Mouse (Mus musculus): ENCODE results near the gene Pnkd. TPM values are rescaled to one million over a fixed set of nuclear protein-coding genes. Genes with fewer than 3 reads are reported as not detected.
"Not testable (repeated sequence)": the region's sequence is repeated elsewhere in the genome, so short reads cannot be mapped to it uniquely, and the experiment has no call there.

Gene Pnkd
- total and polyA plus RNA-seq, 3 experiments = 45.5 to 318 (median 154) TPM

GRCm38 (mm10) chr1:74318711-74319110, 34.0 kb downstream of the Pnkd start:
- Histone ChIP-seq H3K27me3 (replicated peaks) (no peaks in the 10 kb centered on the region), H3K36me3 (replicated peaks in 1 of 2; ENCODE audit: control insufficient read depth in 1 of 2, insufficient read depth in 1 of 2, low read length in 1 of 2) (no peaks in the 10 kb centered on the region), H3K4me1 (ENCODE audit: control insufficient read depth in 1 of 2, insufficient read depth in 2 of 2) (peaks cover 9 to 25% of the 10 kb centered on the region in 2 experiments; a peak in 3 of 4 replicates), H3K79me2 (replicated peaks; ENCODE audit: control insufficient read depth, extremely low read depth, insufficient read depth, poor library complexity, severe bottlenecking) (no peaks in the 10 kb centered on the region; the same call in 1 of the 2 replicates), H3K9ac (ENCODE audit: insufficient read depth, low read depth) (no peak overlapping the region), H3K4me2 (ENCODE audit: insufficient read depth, low read depth, poor library complexity, severe bottlenecking) (no peak overlapping the region), H3K4me3 (replicated peaks in 1 of 3; ENCODE audit: low read depth in 2 of 3, low read length in 2 of 3, poor library complexity in 1 of 3) (no peak overlapping the region), H3K27ac (ENCODE audit: insufficient read depth, low read depth) (no peak overlapping the region), H3K9me3 (replicated peaks; ENCODE audit: low read length) (peaks cover 4% of the 10 kb centered on the region)
- dilution Hi-C loops (cut with MboI; ENCODE audit: extremely low pct_ligation_motif_present, extremely low pct_unique_long_range_greater_than_20kb, low sequenced_read_pairs) = no loop called here
- in situ Hi-C loops (cut with MboI; ENCODE audit: low pct_ligation_motif_present, low pct_unique_long_range_greater_than_20kb, low sequenced_read_pairs) = no loop called here
- no peak for TF ChIP-seq TCF12 (IDR thresholded peaks at IDR 0.05; ENCODE audit: low read depth, low read length)
- TF ChIP-seq GABPA (IDR thresholded peaks at IDR 0.05; ENCODE audit: insufficient replicate concordance, low read depth, low read length) = no peak
- DNase-seq (ENCODE audit: extremely low read depth) = no peak

- in situ Hi-C loops (cut with MboI; ENCODE audit: low pct_ligation_motif_present, low pct_unique_long_range_greater_than_20kb, low sequenced_read_pairs) = no loop called here
- Histone ChIP-seq H3K4me1 (ENCODE audit: control insufficient read depth in 1 of 2, insufficient read depth in 2 of 2) (peaks cover 9 to 15% of the 10 kb centered on the region in 2 experiments; a peak in 3 of 4 replicates), H3K36me3 (replicated peaks in 1 of 2; ENCODE audit: control insufficient read depth in 1 of 2, insufficient read depth in 1 of 2, low read length in 1 of 2) (no peaks in the 10 kb centered on the region), H3K79me2 (replicated peaks; ENCODE audit: control insufficient read depth, extremely low read depth, insufficient read depth, poor library complexity, severe bottlenecking) (no peaks in the 10 kb centered on the region), H3K27me3 (replicated peaks) (no peaks in the 10 kb centered on the region), H3K9ac (ENCODE audit: insufficient read depth, low read depth) (no peak overlapping the region), H3K27ac (ENCODE audit: insufficient read depth, low read depth) (no peak overlapping the region), H3K4me2 (ENCODE audit: insufficient read depth, low read depth, poor library complexity, severe bottlenecking) (no peak overlapping the region), H3K4me3 (replicated peaks in 1 of 3; ENCODE audit: low read depth in 2 of 3, low read length in 2 of 3, poor library complexity in 1 of 3) (no peak overlapping the region), H3K9me3 (replicated peaks; ENCODE audit: low read length) (peaks cover 4% of the 10 kb centered on the region)
- DNase-seq (ENCODE audit: extremely low read depth) = no peak
- TF ChIP-seq TBP (conservative IDR thresholded peaks at IDR 0.05; ENCODE audit: low read depth, low read length) (no peak), ZMIZ1 (IDR thresholded peaks at IDR 0.05; ENCODE audit: low read depth, low read length) (no peak), GABPA (IDR thresholded peaks at IDR 0.05; ENCODE audit: insufficient replicate concordance, low read depth, low read length) (no peak), USF1 (IDR thresholded peaks at IDR 0.05; ENCODE audit: low read depth, low read length) (no peak), MXI1 (IDR thresholded peaks at IDR 0.05; ENCODE audit: low read depth, low read length) (no peak), CTCF (conservative IDR thresholded peaks at IDR 0.05 in 1 of 2, IDR thresholded peaks at IDR 0.05 in 1 of 2; ENCODE audit: low read depth in 2 of 2, low read length in 2 of 2) (no peak)
- dilution Hi-C loops (cut with MboI; ENCODE audit: extremely low pct_ligation_motif_present, extremely low pct_unique_long_range_greater_than_20kb, low sequenced_read_pairs) = no loop called here
Measured at GRCm38 (mm10) chr1:74321396-74321795, 36.7 kb downstream of the Pnkd start.

GRCm38 (mm10) chr1:74326916-74327315, 42.2 kb downstream of the Pnkd start:
- H3K4me2 ChIP-seq (ENCODE audit: insufficient read depth, low read depth, poor library complexity, severe bottlenecking); H3K9ac ChIP-seq (ENCODE audit: insufficient read depth, low read depth); H3K27ac ChIP-seq (ENCODE audit: insufficient read depth, low read depth); H3K9me3 ChIP-seq (replicated peaks; ENCODE audit: low read length); H3K79me2 ChIP-seq (replicated peaks; ENCODE audit: control insufficient read depth, extremely low read depth, insufficient read depth, poor library complexity, severe bottlenecking); DNase-seq (ENCODE audit: extremely low read depth); H3K4me3 ChIP-seq (replicated peaks in 1 of 3; ENCODE audit: low read depth in 2 of 3, low read length in 2 of 3, poor library complexity in 1 of 3); in situ Hi-C loops (cut with MboI; ENCODE audit: low pct_ligation_motif_present, low pct_unique_long_range_greater_than_20kb, low sequenced_read_pairs); H3K27me3 ChIP-seq (replicated peaks); H3K36me3 ChIP-seq (replicated peaks in 1 of 2; ENCODE audit: control insufficient read depth in 1 of 2, insufficient read depth in 1 of 2, low read length in 1 of 2); dilution Hi-C loops (cut with MboI; ENCODE audit: extremely low pct_ligation_motif_present, extremely low pct_unique_long_range_greater_than_20kb, low sequenced_read_pairs): not testable (repeated sequence)
- H3K4me1 ChIP-seq (ENCODE audit: control insufficient read depth in 1 of 2, insufficient read depth in 2 of 2) = peaks cover 12 to 22% of the 10 kb centered on the region in 2 experiments
- TF ChIP-seq SMC3 (IDR thresholded peaks at IDR 0.05; ENCODE audit: low read depth, low read length) (peak; percentile 28), CTCF (conservative IDR thresholded peaks at IDR 0.05 in 1 of 2, IDR thresholded peaks at IDR 0.05 in 1 of 2; ENCODE audit: low read depth in 2 of 2, low read length in 2 of 2) (peak; percentile 11 to 50; a peak in 2 of 4 replicates)
